Mouse (Mus musculus): ENCODE data around the gene Cd300lf.
A peak's percentile ranks its signal among the peaks of the same experiment; 100 is the strongest.

Cd300lf gene

DNA sequence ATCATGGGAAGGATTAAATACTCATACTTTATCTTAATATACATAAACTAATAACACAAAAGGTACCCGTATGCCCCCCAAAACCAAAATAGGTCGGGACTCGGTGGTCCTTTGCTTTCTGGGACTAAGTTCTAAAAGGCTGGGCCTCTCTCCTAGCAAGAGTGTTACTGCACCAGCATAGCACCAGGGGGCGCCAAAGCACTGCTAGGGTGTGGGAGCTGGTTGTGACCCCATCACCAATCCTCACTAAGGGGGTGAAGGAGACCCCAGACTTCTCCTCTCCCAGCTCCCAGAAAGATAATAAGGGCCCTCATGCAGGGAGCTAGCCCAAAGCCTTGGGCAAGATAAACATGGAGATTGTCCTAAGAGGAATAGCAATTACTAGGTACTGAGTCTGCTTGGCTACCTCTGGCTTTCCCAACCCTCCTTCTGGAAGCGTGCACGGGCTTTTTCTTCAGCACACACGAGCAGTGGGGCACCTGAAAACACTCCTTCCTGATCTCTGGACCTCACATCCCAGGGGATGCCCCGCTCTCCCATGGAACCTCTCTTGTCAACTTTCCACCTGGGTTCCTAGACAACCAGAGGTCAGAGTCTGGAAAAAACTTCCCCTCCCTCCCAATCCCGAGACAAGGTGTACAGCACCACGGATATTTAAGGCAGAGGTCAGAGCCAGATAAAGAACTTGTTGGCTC is 27.2 kb upstream of the Cd300lf start:
- DNase-seq (ENCODE audit: low spot score in 2 of 2), result peak in 1 of 2 experiments; percentile 62

DNA sequence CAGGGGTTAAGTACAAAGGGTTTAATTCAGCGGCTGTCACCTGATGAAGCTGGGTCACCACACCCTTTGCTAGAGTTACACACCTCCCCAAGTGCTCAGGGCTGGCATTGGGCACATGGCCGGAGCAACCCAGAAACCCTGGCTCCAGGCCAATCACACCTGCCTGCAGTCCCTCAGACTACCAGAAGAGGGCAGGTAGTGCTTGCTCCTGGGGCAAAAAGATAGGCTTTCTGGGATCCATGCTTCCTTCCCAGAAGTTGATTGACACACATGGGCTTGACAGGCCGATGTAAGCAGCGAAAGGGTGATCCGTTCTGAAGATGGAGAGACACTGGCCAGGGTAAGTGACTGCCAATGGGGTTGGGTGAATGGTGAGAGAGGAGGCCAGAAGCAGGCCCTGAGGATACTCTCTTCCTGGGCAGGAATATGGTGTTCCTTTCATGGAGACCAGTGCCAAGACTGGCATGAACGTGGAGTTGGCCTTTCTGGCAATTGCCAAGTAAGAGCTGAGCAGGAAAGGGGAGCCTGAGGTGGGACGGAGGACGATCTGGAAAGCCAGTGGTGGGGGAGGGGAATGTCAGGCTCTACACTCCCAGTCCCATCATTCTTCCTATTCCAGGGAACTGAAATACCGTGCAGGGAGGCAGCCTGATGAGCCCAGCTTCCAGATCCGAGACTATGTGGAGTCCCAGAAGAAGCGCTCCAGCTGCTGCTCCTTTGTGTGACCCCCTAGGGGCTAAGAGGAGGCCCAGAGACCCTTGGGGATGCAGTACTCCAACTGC is 26.4 kb upstream of the Cd300lf start:
- peak; percentile 44 to 50 for DNase-seq (ENCODE audit: low spot score in 2 of 2)

DNA sequence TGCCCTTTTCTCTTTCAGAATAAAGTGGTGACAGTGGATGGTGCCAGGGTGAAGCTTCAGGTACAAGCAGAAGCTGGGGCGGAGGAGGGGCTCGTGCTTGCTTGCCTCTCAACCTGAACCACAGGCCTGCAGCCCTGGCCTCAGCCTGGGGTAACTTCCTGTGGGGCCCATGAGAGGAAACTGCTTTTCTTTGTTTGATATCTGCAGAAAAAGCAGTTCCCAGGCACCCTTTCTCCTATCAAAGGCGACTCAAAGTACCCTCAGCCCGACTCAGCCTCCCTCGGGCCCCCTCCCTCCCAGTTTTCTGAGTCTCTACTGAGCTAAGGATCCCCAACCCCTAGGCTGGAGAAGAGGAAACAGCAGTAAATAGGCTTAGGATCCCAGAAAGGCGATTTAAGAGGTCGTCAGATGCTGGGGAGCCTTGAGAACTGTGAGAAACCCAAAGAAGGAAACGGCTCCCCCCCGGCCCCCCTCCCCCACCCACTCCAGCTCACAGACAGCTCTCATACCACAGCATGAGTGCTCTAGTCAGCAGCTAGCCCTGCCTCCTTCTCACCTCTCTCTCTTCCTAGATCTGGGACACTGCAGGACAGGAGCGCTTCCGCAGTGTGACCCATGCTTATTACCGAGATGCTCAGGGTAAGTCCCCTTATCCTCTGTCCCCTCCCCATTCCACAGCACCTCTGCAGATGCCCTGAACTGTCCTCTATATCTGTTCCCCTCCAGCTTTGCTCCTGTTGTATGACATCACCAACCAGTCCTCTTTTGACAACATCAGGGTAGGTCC is 24.3 kb upstream of the Cd300lf start:
- no peak for DNase-seq (ENCODE audit: low spot score in 2 of 2)

DNA sequence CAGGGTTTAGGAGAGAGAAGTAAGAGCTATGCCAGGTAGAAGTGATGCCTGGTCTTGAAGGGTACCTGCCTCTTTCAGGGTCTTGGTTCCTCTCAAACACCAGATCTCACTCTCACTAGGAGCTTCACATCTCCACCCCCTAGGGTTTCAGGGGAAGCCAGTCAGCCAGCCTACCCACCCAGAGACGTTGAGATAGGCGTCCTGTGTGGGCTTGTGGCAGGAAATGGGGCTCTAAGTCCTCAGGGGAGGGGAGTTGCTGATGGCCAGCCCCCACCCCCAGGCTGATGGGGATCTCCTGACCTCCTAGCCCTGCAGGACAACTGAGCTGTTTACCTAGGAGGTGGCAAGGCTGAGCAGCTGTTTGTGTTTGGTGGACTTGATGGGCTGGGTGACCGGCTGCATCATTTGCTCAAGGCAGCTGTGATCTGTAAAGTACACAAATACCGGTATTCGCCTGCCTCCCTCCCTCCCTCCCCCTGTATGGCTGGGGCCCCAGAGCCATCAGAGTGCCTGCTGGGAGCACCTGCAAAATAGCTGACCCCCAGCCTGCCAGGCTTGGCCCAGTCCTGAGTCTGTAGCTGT is 21.4 kb upstream of the Cd300lf start:
- DNase-seq (ENCODE audit: low spot score in 2 of 2), result no peak

DNA sequence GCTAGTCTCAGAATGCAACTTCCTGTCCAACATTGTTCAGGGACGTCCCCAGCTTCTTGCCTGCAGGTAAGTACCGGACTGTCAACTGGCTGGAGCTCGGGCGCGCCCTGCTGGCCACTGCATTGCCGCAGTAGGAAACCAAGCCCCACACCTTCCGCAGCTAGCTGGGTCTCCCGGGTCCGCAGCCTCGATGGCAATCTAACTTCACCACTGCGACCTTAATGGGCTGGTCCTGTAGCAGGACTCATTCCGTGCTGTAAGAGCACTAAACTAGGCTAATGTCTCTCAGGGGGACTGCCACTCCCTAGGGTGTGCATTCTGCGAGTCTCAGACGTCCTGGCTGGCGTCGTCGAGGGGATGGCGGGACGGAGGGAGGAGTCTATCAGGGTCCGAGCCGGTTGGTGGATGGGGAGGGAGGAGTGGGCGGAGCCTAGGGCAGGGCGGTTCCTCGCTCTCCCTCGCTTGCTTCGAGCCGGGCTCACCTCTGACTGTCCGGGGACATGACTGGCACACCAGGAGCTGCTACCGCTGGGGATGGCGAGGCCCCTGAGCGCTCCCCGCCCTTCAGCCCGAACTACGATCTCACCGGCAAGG is 20.0 kb upstream of the Cd300lf start:
- DNase-seq (ENCODE audit: low spot score in 2 of 2), result peak; percentile 63 to 65

DNA sequence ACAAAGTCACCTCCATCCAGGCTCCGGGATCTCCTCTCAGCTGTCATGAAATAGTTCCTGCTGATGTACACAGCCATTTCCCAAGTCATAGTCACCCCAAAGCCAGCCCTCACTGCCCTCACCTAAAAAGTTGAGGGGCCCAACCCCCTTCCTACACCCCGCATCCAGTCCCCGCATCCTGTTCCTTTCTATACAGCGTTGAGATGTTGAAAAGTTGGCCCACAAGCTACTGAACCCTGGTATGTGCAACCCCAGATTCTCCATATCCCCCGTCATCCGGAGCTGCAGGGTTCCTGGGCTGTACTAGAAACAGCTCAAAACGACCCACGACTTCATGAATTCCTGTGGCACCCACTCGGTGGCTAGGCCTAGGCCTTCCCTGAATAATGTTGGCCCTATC is 19.3 kb upstream of the Cd300lf start:
- no peak for DNase-seq (ENCODE audit: low spot score in 2 of 2)

DNA sequence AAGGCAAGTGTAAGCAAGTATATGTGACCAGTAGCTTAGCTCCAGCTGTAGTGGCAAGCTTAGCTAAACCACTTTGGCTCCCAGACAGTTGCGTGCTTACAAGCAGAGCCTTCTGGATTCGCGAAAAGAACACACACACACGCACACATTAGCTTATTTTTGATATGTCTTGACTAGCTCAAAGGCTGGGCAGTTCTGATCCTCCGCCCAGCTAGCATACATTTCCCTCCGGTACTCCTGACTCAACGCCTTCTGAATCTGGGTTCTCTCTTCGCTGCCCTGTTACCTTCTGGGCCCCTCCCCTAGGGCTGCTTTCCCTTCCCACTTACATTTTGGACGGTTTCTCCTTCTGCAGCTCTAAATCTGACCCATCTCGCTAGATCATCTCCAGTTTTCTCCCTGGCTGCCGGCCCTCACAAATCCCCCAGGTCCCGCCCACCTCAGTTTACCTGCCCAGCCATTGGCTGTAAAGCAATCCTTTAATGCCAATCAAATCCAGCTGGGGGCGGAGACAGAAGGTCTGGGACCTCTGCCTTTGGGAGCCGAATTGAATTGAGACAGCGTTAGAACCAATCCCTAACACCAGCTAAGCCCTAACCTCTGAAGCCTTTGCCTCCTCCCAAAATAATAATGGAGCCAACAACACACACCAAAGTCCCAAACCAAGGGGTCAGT is 18.1 kb upstream of the Cd300lf start:
- DNase-seq (ENCODE audit: low spot score in 2 of 2), result no peak

DNA sequence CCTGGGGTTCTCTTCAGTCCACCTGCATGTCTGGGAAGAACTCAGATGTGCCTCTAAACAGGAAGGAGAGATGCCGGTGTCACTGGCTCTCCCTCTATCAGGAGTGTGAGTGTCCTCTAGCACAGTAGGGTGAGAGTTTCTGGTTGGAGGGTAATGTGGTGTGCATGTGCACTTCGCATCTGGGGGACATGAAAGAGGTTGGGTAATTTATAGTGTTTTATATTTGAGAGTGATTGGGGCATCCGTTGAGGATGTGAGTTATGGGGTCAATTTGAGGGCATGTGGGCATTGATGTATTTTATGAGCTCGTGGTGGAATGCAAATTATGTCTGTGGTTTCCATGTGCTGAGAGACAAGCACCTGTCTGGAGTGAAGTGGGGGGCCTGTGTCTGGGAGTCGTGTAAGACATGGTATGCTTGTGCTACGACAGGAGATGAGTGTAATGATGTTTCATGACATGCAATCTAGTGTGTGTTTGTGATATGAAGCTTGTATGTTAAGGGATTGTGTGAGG is 17.0 kb upstream of the Cd300lf start:
- no peak for DNase-seq (ENCODE audit: low spot score in 2 of 2)

DNA sequence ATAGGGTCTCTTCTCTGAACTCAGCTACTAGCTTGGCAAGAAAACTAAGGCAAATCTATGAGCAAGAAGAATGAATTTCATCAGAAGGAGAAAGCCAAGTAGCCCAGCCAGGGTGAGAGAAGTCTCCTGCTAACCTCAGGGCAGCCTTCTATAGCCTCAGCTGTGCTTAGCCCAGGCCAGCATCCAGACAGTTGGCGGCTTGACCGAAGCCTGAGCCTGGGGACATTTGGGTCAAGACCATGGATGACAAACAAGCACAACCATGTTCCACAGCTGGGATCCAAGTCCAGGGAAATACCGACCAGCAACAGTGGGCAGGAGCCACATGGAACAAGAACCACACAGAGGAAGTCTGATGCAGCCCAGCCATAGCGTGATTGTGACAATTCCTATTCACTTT is 14.0 kb upstream of the Cd300lf start:
- DNase-seq (ENCODE audit: low spot score in 2 of 2), result no peak

DNA sequence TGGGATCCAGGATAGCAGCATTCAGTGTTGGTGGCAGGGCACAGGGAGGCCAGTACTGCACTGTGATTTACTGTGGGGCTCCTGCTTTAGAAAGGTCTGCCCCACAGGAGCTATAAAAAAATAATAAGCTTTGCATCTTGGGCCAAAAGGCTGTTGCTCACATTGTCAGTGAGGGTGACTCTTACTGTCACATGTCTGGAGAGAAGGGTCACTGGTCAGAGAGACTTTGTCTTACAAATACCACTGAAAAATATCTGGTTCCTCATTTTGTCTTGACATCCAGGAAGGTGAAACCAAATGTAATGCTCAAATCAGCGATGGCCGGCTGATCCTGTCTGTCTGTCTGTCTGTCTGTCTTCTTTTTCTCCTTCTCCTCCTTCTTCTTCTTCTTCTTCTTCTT is 8.2 kb upstream of the Cd300lf start:
- no peak for DNase-seq (ENCODE audit: low spot score in 2 of 2)

DNA sequence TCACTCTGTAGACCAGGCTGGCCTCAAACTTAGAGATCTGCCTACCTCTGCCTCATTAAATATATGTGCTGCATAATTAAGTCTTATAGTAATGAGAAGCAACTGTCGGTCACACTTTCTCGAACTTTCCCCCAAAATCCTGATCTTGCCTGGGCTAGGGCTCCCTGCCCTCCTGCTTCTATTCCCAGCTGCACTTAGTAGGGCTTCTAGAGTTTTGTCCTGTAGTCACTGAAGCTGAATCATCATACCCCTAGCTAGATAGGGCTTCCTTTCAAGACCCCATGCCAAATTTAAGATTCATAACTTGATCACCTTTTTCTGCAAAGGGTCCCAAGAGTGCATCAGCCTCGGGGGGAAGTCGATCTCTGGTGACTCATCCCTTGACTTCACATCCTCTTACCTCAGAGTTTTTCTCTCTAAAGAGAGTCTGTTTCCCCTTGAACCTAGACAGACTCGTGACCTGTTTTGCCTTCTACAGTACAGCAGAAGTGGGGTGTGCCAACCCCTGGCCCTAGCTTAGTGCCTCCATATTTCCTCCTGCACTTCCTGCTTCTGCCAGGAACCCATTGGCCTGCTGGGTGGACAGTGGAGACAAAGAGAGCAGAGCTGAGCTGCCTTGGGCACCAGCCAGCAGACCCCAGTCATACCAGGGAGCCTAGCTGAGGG is 4.9 kb upstream of the Cd300lf start:
- no peak for DNase-seq (ENCODE audit: low spot score in 2 of 2)

DNA sequence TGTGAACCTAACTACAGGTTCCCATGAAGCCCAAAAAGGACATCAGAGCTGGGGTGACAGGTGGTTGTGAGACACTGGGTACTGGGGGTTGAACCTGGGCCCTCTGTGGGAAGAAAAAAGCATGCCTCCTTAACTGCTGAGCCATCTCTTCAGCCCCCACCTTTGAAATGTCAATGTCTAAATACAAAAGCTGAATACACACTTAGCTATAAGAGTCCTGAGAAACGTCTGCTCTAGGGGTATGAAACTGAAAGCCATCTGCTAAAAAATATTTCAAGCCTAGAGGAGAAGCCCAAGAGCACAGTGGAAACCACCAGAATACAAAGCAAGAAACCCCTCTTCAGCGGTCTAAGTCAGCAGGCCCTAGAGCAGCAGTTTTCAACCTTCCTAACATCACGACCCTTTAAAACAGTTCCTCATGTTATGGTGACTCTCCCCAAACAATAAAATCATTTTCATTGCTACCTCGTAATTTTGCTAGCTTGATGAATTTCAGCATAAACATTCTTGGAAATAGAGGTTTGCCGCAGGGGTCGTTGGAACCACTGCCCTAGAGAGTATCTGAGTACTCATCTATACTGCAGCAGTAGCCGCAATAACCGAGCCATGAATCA is 1.9 kb downstream of the Cd300lf start:
- DNase-seq (ENCODE audit: low spot score in 2 of 2), result no peak

DNA sequence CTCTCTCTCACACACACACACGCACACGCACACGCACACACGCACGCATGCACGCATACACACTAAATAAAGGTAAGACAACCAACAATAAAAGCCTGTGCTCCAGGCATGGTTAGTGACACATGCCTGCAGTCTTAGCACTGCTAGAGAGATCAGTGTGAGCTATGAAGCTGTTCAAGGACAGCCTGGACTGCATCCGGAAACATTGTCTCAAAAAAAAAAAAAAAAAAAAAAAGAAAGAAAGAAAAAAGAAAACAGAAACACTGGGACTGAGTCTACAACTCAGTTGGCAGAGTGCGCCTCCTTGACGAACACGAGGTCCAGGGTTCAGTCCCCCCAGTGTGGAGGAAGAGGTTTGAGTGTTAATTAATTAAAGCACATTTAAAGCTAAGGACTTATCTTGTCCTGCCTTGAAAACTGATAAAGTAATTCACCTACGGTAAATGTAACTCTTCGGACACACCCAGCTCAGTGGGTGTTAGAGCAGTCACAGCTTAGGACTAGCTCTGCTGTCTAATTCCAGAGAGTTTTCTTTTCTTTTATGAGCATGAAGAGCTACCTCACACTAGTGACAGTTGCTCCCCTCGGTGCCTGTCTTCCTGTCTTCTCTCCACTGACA is 4.2 kb downstream of the Cd300lf start:
- no peak for DNase-seq (ENCODE audit: low spot score in 2 of 2)

DNA sequence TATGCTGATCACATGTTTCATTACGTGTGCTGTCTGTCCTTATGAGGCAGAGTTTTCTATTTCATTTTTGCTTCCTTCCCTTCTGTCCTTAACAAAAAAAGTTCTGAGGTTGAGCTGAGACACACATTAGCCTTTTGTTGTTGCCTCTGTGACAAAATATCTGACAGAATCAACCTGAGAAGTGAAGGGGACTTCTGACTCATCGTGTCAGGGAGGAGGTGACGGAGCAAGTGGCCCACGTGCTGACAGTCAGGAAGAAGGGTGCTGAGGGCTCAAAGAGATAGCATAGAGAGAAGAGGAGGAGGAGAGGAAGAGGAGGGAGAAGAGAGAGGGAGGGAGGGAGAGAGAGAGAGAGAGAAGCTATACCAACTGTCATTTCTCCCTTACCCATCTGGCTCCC is 5.3 kb downstream of the Cd300lf start:
- no peak for DNase-seq (ENCODE audit: low spot score in 2 of 2)

DNA sequence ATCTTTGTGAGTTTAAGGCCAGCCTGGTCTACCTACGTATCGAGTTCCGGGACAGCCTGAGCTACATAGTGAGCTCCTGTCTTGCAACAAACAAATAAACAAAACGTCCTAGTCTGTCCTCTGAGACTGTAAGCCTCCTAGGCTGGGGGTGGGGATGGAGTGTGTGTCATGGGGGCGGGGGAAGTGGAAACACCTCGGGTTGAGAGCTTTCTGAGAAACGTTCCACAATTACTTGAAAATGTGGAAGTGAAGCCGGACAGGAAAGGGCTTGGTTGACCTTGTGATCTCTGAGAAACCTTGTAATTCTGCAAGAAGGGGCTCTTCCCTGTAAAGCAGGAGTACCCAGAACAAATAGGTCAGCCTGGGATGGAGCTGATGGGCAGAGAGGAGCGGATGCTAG is 14.4 kb downstream of the Cd300lf start:
- no peak for DNase-seq (ENCODE audit: low spot score in 2 of 2)

DNA sequence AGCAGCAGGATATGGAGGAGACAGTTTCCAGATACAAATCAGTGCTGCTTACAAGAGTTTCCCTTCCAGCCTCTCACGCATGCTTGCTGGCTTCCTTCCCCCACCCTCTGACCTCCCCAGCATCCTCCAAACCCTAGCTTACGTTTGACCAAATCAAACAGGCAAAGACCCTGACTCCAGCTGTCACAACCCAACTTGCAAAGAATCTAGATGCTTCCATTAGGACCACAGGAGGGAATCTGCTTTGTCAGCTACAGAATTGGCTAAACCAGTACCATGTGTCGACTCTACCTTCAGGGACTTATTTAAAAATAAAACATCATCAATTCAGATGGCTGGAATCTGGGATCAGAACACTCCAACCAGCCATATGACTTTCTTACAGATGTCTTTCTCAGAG is 21.6 kb downstream of the Cd300lf start:
- no peak for DNase-seq (ENCODE audit: low spot score in 2 of 2)

DNA sequence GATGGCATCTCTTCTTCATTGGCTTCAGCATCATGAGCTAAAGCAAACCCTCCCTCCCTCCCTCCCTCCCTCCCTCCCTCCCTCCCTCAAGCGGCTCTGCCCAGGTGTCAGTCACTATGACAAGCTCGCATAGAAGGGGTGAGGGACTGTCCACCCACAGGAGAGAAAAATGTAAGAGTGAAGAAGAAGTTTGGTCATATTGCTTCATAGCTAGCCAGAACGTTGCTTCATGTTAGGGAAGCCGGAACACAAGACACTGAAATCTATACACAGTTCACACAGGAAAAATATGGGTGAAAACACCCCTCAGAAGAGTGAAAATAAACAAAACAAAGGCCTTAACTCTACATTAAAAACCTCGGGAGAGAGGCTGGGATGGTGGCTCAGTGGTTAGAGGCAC is 23.5 kb downstream of the Cd300lf start:
- no peak for DNase-seq (ENCODE audit: low spot score in 2 of 2)

DNA sequence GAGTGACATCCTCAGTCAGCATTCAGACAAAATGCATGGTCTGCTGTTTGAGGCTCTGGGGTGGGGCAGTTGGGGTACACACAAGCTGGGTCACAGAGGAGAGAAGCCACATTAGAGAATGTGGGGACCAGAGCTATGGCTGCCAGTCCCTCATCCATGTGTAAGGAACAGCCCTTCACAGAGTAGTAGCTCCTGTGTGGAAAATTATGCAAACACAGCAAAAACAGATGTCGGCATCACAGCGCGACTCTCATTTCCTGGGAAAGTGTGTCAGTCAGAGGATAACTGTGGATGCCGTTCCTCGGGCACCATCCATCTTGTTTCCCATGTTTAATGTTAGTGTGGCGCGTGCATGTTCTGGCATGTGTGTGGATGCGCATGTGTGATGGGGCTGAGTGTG is 25.6 kb downstream of the Cd300lf start:
- DNase-seq (ENCODE audit: low spot score in 2 of 2), result no peak

DNA sequence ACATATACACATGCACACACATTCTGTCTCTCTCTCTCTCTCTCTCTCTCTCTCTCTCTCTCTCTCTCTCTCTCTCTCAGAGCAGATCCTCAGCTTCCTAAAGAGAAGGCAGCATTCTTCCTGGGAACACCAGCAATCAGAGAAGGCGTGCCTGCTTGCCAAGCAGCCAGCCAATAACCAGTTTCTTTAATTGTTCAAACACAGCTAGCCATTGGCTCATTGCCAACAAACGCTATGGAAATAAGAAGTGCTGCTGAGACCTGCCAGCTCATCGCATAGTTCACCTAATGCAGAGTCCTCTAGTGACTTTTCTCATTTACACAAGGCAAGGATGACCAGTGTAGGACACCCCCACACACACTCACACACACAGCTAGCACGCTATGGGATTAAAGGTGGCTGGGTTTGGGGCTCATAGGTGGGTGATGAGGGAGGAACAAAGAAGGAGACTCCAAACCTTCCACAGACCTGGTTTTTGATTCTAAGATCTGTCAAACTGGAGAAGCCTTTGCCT is 26.3 kb downstream of the Cd300lf start:
- no peak for DNase-seq (ENCODE audit: low spot score in 2 of 2)
